Mouse (Mus musculus): ENCODE measurements around the gene Rab32.
A peak's percentile ranks its signal among the peaks of the same experiment; 100 is the strongest.
"Not testable (repeated sequence)": the region's sequence is repeated elsewhere in the genome, so short reads cannot be mapped to it uniquely, and the experiment has no call there.

Rab32 gene

DNA sequence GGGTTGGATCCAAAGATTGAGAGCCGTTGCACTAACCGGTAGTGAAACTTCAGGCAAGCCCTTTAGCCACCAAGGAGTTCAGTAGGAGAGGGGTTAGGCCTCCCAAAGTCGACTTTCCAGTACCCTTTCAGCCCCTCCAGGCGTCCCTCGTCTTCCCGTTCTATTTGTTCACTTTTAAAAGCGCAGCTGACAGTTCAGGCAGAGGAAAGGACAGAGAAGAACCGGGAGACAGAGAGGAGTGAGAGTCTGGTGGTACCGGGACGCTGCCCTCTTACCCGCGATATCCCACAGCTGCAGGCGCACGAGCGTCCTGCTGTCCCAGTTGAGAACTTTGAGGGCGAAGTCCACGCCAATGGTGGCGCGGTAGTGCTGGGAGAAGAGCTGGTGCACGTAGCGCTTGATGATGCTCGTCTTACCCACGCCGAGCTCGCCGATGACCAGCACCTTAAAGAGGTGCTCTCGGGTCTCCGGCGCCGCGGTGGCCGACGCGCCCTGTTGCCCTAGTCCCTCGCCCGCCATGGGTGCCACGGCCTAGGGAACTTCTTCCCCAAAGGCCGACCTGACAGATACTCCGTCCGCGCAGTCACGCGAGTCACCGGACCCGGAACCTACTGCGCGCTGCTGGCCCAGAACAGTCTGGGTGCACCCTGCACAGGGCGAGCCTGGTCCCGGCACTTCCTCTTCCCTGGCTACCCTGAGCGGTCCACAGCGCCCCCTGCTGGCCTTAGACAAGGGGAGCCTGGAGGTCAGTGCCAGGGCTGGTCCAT, at the start of gene Rab32:
TSS of gene Rab32 (minus strand) at position 696 of the 767 bp plus-strand sequence.
- DNase-seq = peak; percentile 90

DNA sequence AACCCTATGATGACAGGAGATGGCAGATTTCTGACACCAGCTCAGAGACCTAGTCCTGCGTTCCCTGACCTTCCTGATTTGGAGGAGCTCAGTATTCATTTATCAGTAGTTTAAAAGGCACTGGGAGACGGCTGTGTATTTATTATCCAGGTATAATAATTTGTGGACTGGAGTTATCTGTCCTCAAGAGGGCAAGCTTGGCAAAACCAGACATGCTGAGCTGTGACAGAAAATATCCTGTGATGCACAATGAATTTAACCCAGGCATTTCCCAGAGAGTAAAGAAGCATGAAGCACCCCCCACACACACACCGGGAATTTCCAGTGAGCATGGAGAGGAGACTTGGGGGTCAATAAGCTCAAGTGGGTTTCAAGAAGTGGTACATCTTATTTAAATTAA, 42.7 kb upstream of the Rab32 start:
- no peak for DNase-seq

DNA sequence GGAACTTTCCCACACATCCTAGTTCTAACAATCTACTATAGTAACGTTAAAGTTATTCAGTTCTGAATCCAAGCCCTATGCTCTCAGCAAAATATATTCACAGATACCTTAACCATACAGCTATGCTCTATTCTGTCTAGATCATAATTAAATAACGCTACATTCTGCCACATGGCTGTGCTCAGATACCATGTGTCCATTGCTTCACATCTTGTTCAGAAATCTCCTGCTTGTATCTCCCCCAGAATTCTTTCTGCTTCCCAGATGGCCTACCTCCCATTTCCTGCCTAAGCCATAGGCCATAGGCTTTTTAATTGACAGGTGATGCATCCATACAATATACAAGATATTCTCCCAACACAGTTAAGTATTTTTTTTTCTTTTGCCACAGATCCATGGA, 39.4 kb upstream of the Rab32 start:
- DNase-seq = not testable (repeated sequence)

DNA sequence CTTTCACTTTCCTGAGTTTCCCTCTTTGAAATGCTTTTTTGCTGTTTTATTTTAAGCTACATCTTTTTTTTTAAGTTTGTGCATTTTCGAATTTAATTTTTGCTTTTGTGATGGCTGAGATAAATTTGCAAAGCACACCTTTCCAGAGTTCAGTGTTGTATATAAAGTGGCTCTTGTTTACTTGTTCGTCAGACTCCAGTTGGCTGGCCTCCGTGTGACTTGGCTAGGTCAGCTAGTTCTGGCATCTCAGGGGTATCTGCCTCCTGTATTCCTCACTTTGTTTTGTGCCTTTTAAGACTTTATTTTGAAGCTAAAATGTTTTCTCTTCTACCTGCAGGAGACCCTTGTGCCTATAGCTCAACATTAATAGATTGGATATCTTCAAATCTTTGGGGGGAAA, 22.7 kb upstream of the Rab32 start:
- no peak for DNase-seq

DNA sequence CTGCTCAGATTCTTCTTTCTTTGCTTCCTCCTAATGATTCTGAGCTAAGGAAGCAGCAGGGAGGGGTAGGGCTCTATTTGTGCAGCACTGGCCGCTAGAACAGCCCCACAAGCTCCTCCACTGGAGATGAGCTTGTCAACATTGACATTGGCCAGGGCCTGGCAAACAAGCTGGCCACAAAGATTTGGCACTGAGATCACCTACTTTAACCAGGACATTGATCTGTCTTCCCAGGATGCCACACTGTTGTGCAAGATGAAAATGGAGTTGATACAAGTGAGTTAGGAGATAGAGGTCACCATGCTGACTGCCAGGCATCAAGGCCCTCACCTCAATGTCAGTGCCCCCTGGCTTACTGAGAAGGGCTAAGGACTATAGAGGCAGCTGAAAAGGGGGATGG, 21.8 kb upstream of the Rab32 start:
- DNase-seq = no peak

DNA sequence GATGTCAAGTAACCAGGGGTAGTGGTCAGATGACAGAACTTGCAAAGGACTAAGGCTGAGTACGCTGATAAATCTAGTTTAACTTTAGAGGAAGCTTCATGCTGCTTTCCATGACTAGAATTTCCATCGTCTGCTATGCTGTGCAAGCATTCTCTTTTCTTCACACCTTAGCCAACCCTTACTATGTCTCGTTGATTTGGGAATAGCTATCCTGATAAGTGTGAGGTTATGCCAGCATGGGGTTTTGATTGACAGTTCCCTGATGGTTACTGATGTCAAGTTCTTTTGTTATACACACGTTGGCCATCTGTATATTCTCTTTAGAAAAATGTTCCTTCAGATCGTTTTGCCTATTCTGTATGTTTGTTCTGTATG, 259 bp upstream of the Rab32 start:
- no peak for DNase-seq

DNA sequence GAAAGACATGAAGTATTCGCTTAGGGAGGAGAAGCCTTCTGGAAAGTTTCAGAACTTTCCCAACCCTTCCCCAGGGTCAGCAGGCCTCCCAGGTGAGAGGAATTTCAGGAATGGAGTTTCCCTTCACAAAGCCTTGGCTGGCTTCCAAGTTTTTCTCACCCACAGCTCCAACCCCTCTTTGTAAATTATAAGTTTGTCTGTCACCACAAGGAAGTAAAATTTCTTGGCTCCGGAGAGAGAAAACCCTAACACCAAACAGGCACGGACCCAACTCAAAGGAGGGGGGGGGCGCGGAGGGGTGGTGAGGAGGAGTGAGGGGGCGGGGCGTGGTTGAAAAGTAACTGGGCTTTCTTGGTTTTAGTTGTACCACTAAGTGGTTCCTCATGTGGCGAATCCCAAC, 980 bp downstream of the Rab32 start:
- peak; percentile 28 for DNase-seq

DNA sequence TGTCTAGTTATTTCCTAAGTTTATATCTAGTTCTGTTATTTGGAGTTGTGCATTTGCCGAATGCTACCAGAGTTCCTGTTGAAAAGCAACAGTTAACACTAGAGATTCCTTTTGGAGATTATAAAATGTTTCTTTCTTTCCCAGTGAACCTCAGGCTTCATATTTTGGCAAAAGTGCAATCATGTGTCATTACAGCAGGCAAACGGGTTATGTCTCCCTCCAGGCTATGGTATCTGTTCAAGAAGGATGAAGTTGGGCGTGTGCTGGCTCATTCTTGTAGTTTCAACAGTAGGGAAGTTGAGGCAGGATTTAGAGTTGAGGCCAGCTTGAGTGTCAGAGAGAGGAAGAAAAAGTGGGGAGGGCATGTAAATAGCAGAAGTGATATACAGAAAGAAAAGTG, 2.4 kb downstream of the Rab32 start:
- no peak for DNase-seq

DNA sequence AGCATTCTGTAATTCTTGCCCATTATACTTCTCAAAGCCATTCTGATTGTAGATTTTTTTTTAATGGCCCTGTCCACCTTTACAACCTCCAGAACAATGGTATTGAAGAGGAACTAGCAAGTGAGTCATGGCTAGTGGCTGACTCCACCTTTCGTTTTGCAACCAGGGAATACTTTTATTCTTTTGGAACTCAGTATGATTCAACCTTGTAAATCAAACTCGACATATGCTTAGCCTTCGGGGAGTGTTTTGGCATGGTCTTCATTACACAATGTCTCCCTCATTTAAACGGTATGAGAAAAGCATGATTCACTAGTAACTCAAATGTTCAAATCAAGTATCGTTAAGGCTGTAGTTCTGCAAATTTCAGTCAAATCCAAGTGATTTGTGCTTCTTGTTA, 2.8 kb downstream of the Rab32 start:
- no peak for DNase-seq

DNA sequence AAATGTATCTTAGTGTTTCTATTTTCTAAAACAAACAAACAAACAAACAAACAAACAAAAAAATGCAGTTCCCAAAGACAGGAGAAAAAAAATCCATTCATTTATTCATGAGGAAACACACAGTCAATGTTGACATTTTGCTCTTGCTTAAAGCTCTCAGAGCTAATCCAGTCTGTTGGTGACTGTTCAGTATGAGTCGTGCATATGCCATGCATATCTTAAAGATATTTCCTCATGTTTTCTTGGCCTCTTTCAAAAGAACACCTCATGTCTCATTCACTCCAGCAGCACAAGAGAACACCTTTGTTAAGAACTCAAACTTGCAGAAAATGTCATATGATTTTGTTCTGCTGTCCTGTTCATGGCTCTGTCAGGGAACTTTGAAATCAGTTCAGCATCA, 7.9 kb downstream of the Rab32 start:
- no peak for DNase-seq

DNA sequence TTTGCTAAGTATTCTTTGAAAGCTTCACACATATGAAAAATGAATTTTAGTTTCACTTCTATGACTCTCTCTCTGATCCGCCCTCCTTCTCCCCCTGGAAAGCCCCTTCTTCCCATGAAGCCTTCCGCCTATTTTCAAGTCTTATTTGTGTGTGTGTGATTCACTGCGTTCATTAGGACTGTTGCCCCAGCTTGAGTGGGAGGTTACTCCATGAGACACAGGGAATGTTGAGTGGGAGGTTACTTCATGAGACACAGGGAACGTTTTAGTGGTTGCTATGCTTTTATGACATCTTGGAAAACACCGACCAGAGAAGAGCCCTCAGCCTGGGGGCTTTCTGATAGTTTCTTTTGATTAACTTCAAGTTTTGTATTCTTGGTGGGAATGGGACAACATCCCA, 11.4 kb downstream of the Rab32 start:
- DNase-seq = no peak

DNA sequence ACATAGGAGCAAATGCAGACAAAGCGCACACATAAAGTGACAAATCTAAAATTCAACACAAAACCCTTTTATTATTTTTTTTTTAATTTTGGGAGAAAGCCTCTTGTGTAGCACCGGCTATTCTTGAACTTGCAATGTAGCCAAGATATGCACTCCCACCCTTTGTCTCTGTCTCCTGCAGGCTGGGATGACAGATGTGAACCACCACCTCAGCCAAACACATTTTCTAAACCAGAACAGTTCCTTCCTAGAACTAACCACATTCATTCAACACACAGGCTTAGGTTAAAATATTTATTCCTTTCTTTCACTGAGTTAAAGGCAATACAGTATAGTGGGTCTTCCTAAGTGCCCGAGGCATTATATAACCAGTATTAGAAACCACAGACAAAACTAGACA, 13.1 kb downstream of the Rab32 start:
- no peak for DNase-seq
